Mouse (Mus musculus) layer of hippocampus, adult 11-12 months (tissue): ENCODE measurements at regions not wholly inside any gene's neighbourhood (a gene's known extent, or its start where the extent isn't known, plus 50 kb on each side); places are given as distances from the start of the nearest gene placed in this dataset.
A peak's percentile ranks its signal among the peaks of the same experiment; 100 is the strongest.

ENCODE experiments used
- DNase-seq: peaks from one replicate; pipeline ENCODE4 v3.0.0; 2022; ENCODE audit warnings: low spot score

- DNase-seq: no peak
Measured at GRCm38 (mm10) chr15:45171605-45172004, 5037.4 kb downstream of the 9330182O14Rik start.

DNA sequence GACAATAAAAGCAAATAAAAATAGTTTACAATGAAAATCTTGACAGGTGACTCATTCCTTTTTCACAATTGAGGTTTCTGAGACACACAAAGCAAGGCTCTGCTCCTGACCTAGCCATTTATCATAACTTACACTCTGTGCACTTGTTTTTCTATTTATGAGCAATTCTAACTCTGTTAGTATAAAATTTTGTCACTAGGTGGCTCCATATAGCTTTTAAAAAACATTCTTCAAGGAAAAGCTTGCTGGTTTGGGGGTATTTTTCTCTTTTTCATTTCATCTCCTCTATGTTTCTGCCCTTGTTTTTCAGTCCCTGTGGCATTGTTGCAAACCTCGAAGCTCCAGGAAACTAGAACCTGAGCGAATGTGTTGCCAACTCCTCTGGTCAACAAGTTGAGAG lies 5044.2 kb downstream of the 9330182O14Rik start:
- no peak for DNase-seq

- peak; percentile 7 for DNase-seq
Measured at GRCm38 (mm10) chr15:45180173-45180572, 5046.0 kb downstream of the 9330182O14Rik start.
